Mouse (Mus musculus) layer of hippocampus, postnatal 25 days (tissue): ENCODE data around the gene Kalrn. TPM values are rescaled to one million over a fixed set of nuclear protein-coding genes. Genes with fewer than 3 reads are reported as not detected.

Source experiments
- DNase-seq, 2 experiments: peaks; one replicate each; pipeline ENCODE4 v3.0.0; 2022; ENCODE audit warnings: mixed read lengths in 2 of 2, low spot score in 1 of 2; ENCODE audit errors: extremely low spot score in 1 of 2
- total RNA-seq, 2 experiments: library from RNA; stranded (reverse); gene quantifications; 2 replicates each; pipeline ENCODE4 v1.2.3; 2021

Gene Kalrn
- total RNA-seq = 100 to 1,000 TPM; 456 to 578 TPM

DNA sequence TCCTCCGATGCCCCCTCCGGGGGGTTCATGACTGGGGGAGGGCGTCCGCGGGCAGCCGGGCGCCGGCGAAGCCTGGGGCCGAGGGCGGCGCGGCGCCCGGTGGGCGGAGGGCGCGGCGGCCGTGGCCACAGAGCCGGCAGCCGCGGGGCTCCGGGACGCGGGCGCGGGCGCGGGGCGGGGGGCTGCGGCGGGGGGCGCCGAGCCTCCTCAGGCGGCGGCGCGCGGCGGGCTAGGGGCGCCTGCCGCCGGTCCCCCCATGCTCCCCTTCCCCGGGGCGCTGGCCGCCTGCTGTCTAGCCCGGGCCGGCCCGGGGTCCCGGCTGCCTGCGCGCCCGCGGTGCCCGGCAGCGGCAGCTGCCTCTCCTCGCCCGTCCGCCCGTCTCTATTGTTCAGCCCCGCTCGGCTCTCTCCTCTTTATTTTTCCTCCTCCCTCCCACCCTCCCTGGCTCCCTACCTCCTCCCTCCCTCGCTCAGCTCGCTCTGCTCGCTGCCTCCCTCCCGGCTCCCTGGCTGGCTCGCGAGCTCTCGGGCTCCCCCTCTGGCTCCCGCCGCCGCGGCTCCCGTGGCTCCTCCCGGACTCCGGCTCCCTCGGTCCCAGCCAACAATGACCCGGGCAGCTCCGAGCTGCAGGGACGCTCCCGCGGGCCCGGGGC is at the start of gene Kalrn:
Gene Kalrn (minus strand): TSS at position 382 of the 652 bp plus-strand sequence.
- peak; percentile 86 to 90 for DNase-seq

DNA sequence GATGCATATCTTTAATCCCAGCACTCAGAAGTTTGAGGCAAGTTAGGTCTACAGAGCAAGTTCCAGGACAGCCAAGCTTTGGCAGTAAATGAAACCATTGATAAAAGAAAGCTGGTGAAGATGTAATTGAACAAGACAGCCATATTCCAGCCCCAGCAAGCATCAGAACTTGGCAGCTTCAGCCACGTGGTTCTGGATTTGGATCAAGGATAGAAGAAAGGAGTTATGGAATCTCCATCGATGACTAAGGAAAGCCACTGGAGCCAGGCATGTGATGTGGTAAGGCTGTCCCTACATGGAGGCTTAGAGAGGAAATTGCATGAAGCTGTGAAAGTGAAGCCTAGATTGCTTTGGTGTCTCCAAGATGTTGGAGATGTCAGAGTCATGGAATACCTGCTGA is 40.7 kb upstream of the Kalrn start:
- DNase-seq = no peak

DNA sequence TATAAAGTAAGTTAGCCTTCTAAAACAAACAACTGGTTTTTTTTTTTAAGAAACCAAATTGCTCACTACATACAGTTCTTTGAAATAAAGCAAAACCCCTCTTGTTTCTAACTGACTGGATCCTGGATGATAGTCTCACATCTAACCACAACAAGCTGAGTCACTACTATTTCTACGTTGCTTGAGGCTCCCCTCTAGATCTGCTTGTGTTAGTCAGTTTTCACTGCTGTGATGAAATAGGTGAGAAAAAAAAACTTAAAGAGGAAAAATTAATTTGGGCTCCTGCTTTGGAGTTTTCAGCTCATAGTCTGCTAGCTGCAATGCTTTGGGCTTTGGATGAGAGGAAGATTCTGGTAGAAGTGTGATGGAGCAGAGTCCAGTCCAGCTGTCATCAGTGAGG is 36.8 kb upstream of the Kalrn start:
- DNase-seq = no peak

DNA sequence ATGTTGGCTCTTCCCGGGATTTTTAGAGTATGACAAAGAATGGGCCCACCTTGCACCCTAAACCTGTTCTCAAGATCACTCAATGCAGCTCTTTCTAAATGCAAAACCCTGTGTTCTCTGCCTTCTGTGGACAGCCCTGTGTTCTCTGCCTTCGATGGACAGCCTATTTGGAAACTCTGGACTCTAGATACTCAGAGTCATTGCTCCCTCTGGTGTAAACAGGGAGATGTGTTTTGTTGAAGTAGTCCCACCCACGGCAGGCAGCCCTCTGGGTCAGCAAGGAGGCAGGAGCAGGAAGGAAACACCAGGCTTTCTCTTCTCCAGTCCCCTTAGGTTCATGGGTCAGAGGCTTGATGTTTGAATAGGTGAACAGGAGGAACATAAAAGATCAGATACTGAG is 32.3 kb upstream of the Kalrn start:
- DNase-seq = no peak

DNA sequence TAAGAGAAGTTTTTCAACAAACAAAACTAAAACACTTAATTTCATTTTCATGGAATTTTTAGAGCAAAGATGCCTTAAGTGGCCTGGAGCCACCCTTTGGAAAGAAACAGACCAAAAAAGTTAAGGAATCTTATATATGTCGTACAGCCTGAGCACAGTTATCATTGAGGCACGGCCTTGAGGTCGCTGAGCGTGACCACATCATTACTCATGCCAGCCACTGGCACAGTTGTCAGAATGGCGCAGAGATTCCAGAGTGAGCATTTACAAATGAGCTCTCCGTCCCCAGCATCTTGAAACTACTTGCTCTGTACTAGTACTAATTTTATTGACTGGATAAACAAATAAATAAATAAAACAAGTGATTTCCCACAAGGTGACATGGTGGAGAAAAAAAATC is 30.5 kb upstream of the Kalrn start:
- DNase-seq = no peak

DNA sequence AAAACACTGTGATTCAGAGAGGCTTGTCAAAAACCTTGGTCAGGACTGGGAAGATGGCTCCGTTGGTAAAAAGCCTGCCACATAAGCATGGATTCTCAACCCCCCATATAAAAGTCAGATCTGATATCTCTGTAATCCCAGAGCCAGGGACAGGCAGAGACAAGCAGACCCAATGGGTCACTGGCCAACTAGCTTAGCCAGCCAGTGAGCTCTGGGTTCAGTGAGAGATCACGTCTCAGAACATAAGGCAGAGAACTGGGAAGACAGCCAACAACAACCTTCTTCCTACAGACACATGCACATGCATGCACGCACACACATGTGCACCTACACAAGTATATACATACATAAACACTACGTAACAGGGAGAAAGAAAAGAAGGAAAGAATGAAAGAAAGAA is 29.7 kb upstream of the Kalrn start:
- DNase-seq = no peak

DNA sequence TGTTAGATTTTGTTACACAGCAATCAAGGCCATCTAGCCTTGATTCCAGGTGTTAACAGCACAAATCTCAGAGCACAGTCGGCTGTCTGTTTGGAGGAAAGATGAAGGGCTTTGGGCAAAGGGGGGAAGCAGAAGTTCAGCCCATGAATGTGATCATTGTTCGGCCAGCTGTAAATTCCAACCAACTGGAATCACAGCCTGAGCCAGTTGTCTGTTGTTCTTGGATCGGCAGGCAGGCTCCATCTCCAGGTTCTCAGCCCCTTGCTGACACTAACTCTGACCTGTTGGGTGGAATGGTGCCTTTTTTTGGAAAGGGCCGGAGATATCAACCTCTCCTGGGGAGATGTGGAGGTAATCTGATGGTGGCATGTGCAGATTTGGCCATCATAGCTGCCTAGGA is 28.6 kb upstream of the Kalrn start:
- no peak for DNase-seq

DNA sequence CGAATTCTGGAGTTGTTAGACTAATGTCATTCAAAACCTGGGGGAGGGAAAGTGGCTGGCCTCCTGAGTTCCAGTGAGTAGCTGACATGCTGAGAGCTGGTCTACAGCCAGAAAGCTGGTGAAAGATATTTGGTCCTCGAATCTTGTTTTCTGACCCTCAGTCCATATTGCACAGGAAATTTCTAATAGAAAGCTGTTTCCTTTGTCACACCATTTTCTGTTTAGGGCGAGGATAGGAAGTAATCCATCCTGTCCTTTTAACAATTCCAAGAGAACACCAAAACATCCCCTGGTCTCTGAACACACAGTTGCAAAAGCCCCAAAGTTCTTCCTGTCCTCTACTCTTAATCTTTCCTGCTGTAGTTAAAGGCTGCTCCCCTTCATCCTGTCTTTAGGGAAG is 22.0 kb upstream of the Kalrn start:
- DNase-seq = no peak

DNA sequence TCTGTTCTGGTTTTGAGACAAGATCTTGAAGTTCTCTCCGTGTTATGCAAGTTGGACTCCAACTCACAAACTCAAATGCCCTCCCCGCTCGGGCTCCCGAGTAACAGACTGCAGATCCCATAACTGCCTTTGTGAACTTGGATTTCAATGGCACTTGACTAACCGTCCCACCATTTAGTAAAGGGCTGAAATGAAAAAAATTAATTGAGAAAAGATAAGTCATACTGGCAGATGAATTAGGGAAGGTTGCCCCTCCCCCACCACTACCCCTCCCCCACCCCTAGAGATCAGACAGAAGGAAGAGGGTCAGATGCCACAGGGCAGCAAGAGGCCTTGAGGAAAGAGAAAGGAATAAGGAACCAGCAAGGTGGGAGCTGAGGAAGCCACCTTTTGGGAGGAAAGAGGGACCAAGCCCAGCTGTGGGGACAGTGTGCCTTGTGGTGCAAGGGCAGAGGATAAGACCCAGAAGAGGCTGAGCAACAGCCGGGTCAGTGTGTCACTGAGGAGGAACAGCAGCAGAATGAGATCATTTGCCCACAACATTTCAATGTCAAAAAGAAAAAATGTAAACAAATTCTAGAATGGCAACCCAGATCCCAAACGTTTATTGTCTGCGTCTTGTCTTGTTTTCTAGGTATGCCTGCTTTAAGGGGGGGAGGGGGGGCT is 21.4 kb upstream of the Kalrn start:
- DNase-seq = no peak

DNA sequence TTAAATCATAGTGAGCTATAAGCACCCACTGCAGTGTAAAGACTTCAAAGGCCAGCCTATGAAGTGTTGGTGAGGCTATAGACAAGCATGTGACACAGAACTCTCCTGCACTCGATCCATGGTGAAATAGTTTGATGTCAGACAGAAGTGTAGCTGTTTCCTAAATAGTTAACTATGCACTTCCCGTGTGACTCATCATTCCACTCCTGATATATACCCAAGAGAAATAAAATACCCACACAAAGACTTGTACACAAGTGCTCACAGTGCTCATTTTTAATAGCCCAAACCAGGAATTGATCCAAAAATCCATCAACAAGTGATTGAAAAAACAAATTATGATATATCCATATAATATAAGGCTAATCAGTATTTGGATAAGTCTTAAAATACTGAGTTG is 19.4 kb upstream of the Kalrn start:
- DNase-seq = no peak

DNA sequence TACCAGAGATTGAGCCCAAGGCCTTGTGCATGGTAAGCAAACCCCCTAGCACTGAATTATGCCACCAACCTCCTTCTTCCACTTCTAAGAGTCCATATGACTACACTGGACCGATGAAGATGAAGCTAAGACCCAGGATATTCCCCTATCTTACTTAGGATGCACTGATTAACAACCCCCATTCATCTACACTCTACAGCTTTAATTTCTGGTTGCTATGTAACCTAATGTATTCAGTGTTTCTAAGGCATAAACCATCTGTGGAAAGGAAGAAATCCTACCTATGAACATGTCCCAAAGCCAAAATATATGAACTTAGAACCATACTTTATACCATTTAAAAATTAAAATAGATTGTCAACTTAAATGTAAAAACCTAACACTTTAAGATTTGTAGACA is 18.6 kb upstream of the Kalrn start:
- DNase-seq = no peak

DNA sequence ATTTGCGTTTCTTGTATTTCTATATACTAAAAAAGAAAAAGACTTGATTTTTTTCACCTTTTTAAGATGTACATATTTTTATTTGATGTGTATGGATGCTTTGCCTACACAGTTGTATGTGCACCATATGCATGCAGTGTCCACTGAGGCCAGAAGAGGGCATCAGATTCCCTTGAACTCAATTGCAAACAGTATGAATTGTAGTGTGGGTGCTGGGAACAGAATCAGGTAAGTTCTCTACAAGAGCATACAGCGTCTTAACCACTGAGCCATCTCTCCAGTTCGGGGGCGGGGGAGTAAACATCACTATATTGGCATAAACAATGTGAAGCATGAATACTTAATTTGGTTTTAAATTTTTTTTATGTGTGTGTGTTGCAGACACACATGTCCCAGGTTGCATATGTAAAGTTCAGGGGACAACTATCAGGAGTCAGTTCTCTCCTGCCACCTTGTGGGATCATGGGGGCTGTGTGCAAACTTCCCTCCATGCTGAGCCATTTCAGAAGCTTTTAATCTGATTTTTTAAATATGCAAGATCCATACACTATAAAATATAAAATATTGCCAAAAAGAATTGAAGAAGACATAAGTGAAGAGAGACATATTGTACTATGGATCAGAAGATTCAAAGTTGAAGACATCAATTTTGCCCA is 6.5 kb upstream of the Kalrn start:
- no peak for DNase-seq

DNA sequence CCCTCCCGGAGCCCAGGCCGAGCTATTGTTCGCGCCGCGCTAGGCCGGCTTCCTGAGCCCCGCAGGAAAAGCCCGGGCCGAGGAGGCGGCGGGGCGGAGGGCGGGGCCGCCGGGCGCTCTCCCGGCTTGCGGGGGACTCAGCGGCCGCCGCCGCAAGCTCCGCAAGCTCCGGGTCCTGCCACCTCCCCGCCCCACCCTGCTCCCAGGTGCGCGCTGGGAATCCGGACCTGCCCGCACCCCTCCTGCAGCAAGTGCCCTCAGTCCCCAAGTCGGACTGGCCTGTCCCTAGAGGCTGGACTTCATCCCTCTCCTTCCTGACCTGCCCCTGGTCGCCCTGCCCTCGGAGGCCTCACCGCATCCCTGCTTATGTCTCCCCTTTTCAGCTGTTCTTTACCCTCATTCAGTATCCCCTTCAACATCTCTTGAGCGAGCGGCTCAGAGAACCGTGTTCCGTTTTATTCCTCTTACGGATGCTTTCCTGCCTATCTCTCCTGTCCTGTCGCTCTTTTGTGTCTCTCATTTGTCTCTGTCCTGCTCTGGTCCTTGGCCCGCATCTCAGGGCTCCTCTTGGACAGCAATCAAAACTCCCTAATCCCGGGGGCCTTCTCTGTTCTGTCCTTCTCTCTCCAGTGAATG is 642 bp upstream of the Kalrn start:
- no peak for DNase-seq

DNA sequence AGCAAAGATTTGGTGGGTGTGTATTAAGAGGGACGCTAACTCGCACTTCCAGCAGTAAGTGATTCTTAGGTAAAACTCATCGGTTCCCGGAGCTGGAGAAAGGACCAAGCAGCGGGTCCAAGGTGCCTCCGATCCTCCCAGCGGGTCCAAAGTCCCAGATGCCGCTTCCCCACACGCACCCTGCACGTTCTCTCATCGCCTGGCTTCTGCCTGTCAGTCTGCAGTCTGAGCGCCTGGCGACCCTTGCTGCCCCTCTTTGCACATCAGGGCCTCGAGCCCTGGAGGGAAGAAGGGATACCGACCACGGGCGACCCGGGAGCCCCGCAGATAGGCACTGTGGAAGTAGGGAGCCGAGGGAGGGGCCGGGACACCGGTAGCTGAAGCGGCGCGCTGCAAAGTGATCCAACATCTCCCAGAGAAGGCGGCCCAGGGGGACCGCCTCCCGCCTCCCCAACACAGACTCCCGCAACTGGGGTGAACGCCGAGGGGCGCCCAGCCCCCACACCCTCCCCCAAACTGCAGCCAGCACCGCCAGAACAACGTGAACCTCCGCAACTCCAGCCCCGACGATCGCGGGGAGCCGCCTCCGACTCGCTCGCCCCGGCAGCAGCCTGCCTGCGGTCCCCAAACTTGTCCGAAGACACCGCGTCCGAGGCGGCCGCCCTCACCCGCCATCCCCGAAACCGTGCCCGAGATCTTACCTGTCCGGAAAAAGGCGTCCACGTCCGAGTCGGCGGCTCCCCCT is 754 bp downstream of the Kalrn start:
- DNase-seq = peak in 1 of 2 experiments; percentile 35

DNA sequence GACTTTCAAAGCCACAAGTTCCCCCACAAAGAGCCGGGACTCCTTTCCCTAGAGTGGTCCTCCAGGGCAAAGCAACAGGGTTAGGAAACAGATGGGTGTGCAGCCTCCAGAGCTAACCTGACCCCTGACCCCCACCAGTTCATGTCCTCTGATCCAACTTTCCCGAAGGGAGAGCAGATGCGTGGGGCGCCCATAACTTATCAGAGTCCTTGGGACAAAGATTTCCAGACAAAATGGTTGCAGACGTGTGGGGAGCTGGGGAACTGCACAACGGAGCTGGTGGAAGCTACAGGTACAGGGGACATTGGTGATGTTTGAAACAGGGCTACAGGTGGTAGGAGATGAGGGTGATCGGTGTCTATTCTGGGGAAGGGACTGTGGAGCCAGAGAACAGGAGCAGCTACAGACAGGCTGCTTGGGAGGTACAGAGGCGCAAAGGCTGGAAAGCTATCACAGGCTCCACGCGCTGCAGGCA is 1.4 kb downstream of the Kalrn start:
- no peak for DNase-seq

DNA sequence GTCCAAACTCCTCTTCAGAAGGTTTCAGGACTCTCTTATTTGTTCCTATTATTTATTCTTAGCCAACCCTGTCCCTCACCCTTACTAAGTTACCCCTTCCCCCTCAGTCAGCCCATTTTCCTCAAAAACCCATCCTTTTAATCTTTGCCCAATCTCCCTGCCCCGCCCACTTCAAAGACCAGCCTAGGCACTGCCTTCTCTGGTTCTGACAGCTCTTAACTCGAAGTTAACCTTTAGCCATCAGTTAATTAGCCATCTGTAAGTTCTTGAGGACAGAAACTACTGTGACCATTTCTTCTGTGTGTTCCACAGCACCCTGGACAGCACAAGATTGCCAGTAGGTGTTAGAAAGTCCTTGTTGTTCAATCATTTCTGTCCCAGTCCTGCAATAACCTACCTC is 3.4 kb downstream of the Kalrn start:
- DNase-seq = no peak

DNA sequence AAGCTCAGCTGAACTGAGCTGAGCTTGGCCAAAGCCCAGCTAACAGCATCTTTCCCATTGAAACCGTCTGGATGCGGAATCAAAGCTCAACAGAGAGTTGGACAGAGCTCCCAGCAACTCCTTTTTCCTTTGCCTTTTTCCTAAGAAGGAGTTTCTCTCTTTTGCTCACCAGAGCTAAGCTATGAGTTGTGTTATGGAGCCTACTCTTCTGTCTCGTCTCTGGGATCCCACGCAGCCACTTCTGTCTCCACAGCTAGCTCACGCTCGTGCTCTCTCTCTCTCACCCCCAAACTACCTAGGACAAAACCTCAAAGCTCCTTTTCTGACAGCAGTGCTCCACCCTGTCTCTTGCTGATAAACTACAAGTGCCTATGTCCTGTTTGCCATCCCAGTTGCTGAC is 4.5 kb downstream of the Kalrn start:
- DNase-seq = no peak

DNA sequence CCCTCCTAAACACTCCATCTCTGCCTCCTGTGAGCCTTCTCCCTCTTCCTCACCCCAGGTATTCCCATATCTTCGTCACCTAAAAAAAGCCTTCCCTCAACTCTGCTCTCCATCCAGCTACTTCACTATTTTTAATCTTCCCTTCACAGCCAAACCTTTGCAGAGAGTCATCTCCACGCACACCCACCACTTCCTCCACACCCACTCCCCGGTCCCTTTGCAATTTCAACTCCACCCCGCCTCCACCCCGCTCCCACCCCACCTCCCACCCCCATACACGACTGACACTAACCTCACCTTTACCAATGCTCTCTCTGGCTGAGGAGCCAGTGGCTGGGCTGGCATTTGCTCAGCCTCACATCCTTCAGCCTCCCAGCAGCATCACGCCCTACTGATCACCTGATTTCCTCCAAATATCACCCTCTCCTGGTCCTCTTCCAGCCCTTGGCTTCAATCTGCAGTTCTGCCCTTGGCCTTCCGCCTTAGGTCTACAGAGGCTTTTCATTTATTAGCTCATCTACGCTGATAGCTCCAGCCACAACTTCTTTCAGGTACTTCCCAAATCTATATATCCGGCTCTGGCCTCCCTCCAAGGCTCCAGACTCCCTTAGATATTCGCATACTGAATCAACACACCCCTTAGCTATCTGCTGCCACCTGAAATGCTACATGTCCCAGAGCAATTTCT is 9.6 kb downstream of the Kalrn start:
- DNase-seq = no peak

DNA sequence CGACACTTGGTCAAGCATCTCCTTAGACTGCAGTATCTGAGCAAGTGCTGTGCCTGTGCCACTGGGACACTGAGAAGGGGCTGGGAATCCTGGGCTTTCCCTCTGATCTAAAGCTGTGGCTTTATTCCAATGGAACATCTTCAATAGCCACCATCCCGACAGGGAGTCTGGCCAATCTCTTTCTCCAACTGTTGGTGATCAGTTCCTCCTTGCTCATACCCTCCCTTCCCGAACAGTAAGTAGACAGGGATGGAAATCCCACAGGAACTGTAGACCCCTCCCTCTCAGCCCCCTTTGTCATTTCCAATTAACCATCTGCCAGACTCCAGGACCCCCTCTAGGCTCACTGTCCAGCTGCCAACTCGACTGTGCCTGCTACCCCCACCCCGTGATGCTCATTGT is 11.6 kb downstream of the Kalrn start:
- no peak for DNase-seq

DNA sequence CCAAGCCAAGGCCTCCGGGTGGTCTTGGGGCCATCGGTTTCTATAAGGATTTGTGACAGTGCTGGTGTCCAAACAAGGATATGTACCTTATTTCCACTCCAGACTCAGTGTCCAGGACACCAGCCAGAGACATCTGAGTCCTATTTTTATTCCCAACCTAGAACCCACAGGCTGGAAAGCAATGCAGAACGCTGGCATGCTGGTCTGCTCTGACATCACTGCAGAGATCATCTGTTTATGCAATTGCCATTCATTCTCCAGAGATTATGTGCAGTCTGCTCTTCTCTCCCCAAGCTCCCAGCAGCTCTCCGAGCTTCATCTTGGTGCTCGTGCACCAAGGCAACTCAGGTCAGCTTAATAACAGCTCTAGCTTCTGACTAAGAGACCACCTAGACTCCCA is 12.5 kb downstream of the Kalrn start:
- no peak for DNase-seq
